Mouse (Mus musculus) MEL (cell line): ENCODE measurements around the gene Tedc1.

Experiments
- CTCF ChIP-seq, 3 experiments: IDR thresholded peaks in 2 of 3; conservative IDR thresholded peaks in 1 of 3; 2 replicates each; pipeline ENCODE4 v1.5.1; 2011 to 2012; ENCODE audit warnings: low read length in 3 of 3, low read depth in 2 of 3, mild to moderate bottlenecking in 2 of 3, improper control_type of control experiment in 1 of 3, inconsistent platforms in 1 of 3, mixed read lengths in 1 of 3, moderate library complexity in 1 of 3; ENCODE audit not compliant: control insufficient read depth in 1 of 3, insufficient read depth in 1 of 3, poor library complexity in 1 of 3, severe bottlenecking in 1 of 3
- E2F4 ChIP-seq: IDR thresholded peaks from 2 replicates; pipeline ENCODE4 v1.6.1; 2011; ENCODE audit warnings: low read depth, low read length, improper control_type of control experiment, borderline replicate concordance
- EP300 ChIP-seq, 2 experiments: IDR thresholded peaks; 2 replicates each; pipeline ENCODE4 v1.6.1; 2011; ENCODE audit warnings: improper control_type of control experiment in 2 of 2, low read length in 2 of 2, low read depth in 1 of 2, mild to moderate bottlenecking in 1 of 2
- GATA1 ChIP-seq: IDR thresholded peaks from 2 replicates; pipeline ENCODE4 v1.6.1; 2011; ENCODE audit warnings: low read depth, low read length, improper control_type of control experiment
- MEF2A ChIP-seq: IDR thresholded peaks from 2 replicates; pipeline ENCODE4 v1.6.1; 2014; ENCODE audit warnings: low read depth, mild to moderate bottlenecking, inconsistent platforms, low read length, improper control_type of control experiment; ENCODE audit not compliant: poor library complexity, insufficient replicate concordance, severe bottlenecking; ENCODE audit errors: extremely low read depth
- POLR2A ChIP-seq, 2 experiments: IDR thresholded peaks; 2 replicates each; pipeline ENCODE4 v1.6.1; 2011 to 2012; ENCODE audit warnings: low read length in 2 of 2, mild to moderate bottlenecking in 2 of 2, control low read depth in 1 of 2, improper control_type of control experiment in 1 of 2, low read depth in 1 of 2, moderate library complexity in 1 of 2; ENCODE audit not compliant: control insufficient read depth in 1 of 2, insufficient read depth in 1 of 2, poor library complexity in 1 of 2
- USF1 ChIP-seq: IDR thresholded peaks from 2 replicates; pipeline ENCODE4 v1.6.1; 2014; ENCODE audit warnings: low read depth, mild to moderate bottlenecking, inconsistent platforms, low read length, improper control_type of control experiment, moderate library complexity
- ZC3H11A ChIP-seq: IDR thresholded peaks from 2 replicates; pipeline ENCODE4 v1.6.1; 2012; ENCODE audit warnings: low read depth, mild to moderate bottlenecking, inconsistent platforms, low read length, improper control_type of control experiment
- ZNF384 ChIP-seq: IDR thresholded peaks from 2 replicates; pipeline ENCODE4 v1.6.1; 2012; ENCODE audit warnings: low read depth, mild to moderate bottlenecking, inconsistent platforms, low read length, improper control_type of control experiment

DNA sequence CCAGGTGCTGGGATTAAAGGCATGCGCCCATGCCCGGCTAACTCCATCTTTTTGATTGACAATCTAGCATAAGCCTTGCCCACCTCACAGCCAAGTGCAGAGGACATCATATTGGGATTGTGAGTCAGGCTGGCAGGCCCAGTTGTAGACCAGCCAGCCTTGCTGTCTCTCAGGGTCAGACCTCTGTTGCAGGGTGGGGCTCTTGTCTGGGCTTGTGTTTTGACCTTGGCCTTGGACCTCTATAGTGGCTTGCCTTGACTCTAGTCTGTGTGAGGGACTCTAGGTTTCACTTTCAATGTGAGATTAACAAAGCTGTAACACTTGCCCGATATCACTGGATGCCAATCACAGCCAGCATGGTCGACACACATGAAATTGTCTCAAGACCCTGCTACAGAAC is 42.1 kb upstream of the Tedc1 start:
- TF ChIP-seq CTCF (IDR thresholded peaks at IDR 0.05 in 2 of 3, conservative IDR thresholded peaks at IDR 0.05 in 1 of 3; ENCODE audit: control insufficient read depth in 1 of 3, insufficient read depth in 1 of 3, low read depth in 2 of 3, low read length in 3 of 3, poor library complexity in 1 of 3, severe bottlenecking in 1 of 3), result no peak
- TF ChIP-seq E2F4, result no peak
- TF ChIP-seq ZNF384, result no peak
- no peak for TF ChIP-seq ZC3H11A
- no peak for TF ChIP-seq POLR2A (IDR thresholded peaks at IDR 0.05; ENCODE audit: control insufficient read depth in 1 of 2, insufficient read depth in 1 of 2, low read depth in 1 of 2, low read length in 2 of 2, poor library complexity in 1 of 2)
- TF ChIP-seq GATA1, result no peak
- no peak for TF ChIP-seq EP300 (IDR thresholded peaks at IDR 0.05; ENCODE audit: low read depth in 1 of 2, low read length in 2 of 2)
- TF ChIP-seq MEF2A, result no peak
- TF ChIP-seq USF1, result no peak
